Mouse (Mus musculus): ENCODE measurements around the gene Tmod4. TPM values are rescaled to one million over a fixed set of nuclear protein-coding genes. Genes with fewer than 3 reads are reported as not detected.

Tmod4 gene
- polyA plus RNA-seq, 1 experiment from 2014 or later: 1.2 TPM

DNA sequence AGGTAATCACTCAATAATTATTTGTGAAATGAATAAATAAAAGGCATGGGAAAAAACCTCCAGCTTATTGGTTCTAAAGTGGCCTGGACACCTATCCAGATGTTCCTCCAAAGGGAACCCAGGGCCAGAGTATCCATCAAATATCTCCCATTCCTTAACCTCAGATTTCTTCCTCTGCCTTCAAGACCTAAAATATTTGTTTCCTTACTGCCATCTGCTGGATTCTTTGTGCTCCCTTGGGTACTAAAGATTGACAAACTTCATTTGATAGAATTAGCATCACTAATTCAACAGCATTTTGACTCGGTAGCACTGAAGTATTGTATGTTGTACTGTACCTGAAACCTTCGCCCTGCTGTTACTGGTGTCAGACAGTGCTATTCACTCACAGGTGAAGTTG, 16.4 kb upstream of the Tmod4 start:
- Histone ChIP-seq H3K27ac (ENCODE audit: low read depth) (no peak overlapping the region), H3K4me3 (ENCODE audit: low read depth, low read length) (no peak overlapping the region), H3K9me3 (ENCODE audit: low read depth, low read length) (no peaks in the 10 kb centered on the region), H3K27me3 (ENCODE audit: insufficient read depth, low read length) (no peaks in the 10 kb centered on the region), H3K9ac (no peak overlapping the region), H3K4me2 (no peak overlapping the region), H3K36me3 (ENCODE audit: insufficient read depth) (no peaks in the 10 kb centered on the region), H3K4me1 (ENCODE audit: insufficient read depth) (peaks cover 7% of the 10 kb centered on the region; the same call in 1 of the 2 replicates)
- ATAC-seq (ENCODE audit: insufficient read depth) (no peak), DNase-seq (peak; percentile 61)
- 60% methylated on average over 2 of the region's 2 CpGs for WGBS
- TF ChIP-seq CTCF (IDR thresholded peaks at IDR 0.05; ENCODE audit: low read depth): peak; percentile 27

DNA sequence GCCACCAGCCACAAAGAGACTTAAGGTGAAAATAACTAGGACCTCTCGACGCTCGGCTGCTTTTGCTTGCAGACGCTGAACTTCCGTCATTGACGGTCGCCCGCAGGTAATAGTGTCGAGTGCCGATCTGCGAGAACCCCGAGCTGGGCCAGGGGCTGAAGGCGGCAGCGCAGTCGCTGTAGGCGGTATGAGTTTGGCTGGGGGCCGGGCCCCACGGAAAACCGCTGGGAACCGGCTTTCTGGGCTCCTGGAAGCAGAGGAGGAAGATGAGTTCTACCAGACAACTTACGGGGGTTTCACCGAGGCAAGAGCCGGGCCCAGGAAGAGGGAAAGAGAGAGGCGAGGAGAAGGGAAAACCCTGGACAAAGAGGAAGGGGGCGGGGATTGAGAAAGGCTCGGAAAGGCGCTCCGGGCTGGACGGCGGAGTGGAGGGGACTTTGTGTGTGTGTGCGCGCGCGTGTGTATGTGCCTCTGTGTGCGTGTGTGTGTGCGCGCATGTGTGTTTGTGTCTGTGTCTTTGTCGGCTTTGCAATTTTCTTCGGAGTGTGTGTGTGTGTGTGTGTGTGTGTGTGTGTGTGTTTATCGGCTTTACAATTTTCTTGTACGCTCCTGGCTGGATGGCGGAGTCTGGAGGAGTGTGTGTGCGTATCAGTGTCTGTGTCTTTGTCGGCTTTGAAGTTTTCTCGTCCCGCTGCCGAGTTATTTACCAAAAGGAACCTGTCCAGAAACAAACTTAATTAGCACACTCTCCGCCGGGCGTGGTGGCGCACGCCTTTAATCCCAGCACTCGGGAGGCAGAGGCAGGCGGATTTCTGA, 13.2 kb upstream of the Tmod4 start, which contains the start of gene Vps72:
Gene Vps72, plus strand, starts transcription at position 112 of the 816 bp plus-strand sequence.
- Histone ChIP-seq H3K9me3 (ENCODE audit: low read depth, low read length) (no peaks in the 10 kb centered on the region), H3K4me2 (peak within 1 kb of the TSS; percentile 60), H3K27ac (ENCODE audit: low read depth) (peak within 1 kb of the TSS; percentile 98), H3K9ac (peak within 1 kb of the TSS; percentile 89), H3K4me3 (ENCODE audit: low read depth, low read length) (peak within 1 kb of the TSS; percentile 75), H3K36me3 (ENCODE audit: insufficient read depth) (peaks cover 17% of the 10 kb centered on the region), H3K27me3 (ENCODE audit: insufficient read depth, low read length) (no peaks in the 10 kb centered on the region), H3K4me1 (ENCODE audit: insufficient read depth) (peaks cover 7% of the 10 kb centered on the region; the same call in 1 of the 2 replicates)
- DNase-seq (peak; percentile 96), ATAC-seq (ENCODE audit: insufficient read depth) (peak; percentile 73)
- 0 out of 2 replicates have a peak, but pooled peaks have one; percentile 1 for TF ChIP-seq CTCF (IDR thresholded peaks at IDR 0.05; ENCODE audit: low read depth)
- WGBS: under 1% methylated on average over 54 of the region's 54 CpGs

DNA sequence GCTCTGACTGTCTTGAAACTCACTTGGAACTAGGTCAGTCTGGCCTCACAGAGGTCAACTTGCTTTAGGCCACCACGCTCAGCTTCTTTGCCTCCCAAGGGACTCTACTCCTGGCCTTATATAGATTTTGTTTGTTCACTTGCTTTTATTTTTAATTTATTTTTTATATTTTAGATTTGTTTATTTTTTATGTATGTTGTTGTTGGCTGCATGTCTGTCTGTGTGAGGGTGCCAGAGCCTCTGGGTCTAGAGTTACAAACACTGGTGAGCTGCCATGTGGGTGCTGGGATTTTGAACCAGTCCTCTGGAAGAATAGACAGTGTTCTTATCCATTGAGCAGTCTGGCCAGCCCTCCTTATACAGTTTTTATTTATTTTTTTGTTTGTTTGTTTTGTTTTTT, 11.5 kb upstream of the Tmod4 start:
- Histone ChIP-seq H3K4me1 (ENCODE audit: insufficient read depth) (peaks cover 7% of the 10 kb centered on the region; the same call in 1 of the 2 replicates), H3K27ac (ENCODE audit: low read depth) (no peak overlapping the region), H3K9ac (no peak overlapping the region), H3K36me3 (ENCODE audit: insufficient read depth) (peaks cover 30% of the 10 kb centered on the region), H3K4me3 (ENCODE audit: low read depth, low read length) (peak overlapping the region; percentile 75; the same call in 1 of the 2 replicates), H3K9me3 (ENCODE audit: low read depth, low read length) (no peaks in the 10 kb centered on the region), H3K27me3 (ENCODE audit: insufficient read depth, low read length) (no peaks in the 10 kb centered on the region), H3K4me2 (peak overlapping the region; percentile 60)
- no peak for DNase-seq
- TF ChIP-seq CTCF (IDR thresholded peaks at IDR 0.05; ENCODE audit: low read depth): no peak
- WGBS: 96% methylated on average over 1 of the region's 1 CpGs
- ATAC-seq (ENCODE audit: insufficient read depth): no peak

DNA sequence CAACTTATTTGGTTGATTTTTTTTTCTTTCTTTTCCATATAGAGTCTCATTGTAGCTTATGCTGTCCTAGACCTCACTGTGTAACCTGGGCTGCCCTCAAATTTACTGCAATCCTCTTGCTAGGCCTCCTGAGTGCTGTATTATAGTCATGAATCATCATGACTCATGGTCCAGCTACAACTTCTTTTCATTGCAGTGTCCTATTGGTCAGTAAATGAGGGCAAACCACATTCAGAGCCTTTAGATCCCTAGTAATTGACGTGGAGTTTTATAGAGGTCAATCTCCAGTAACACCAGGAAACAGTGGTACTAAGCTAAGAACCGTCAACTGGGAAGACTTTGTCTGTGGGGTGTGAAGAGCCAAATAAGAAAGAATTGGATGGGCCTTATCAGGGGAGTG, 6.5 kb upstream of the Tmod4 start:
- Histone ChIP-seq H3K4me2 (no peak overlapping the region), H3K4me1 (ENCODE audit: insufficient read depth) (no peaks in the 10 kb centered on the region), H3K9ac (no peak overlapping the region), H3K27me3 (ENCODE audit: insufficient read depth, low read length) (no peaks in the 10 kb centered on the region), H3K36me3 (ENCODE audit: insufficient read depth) (peaks cover 80% of the 10 kb centered on the region), H3K9me3 (ENCODE audit: low read depth, low read length) (no peaks in the 10 kb centered on the region), H3K4me3 (ENCODE audit: low read depth, low read length) (no peak overlapping the region), H3K27ac (ENCODE audit: low read depth) (no peak overlapping the region)
- WGBS: 93% methylated on average over 2 of the region's 2 CpGs
- DNase-seq: no peak
- TF ChIP-seq CTCF (IDR thresholded peaks at IDR 0.05; ENCODE audit: low read depth): no peak
- ATAC-seq (ENCODE audit: insufficient read depth): no peak

DNA sequence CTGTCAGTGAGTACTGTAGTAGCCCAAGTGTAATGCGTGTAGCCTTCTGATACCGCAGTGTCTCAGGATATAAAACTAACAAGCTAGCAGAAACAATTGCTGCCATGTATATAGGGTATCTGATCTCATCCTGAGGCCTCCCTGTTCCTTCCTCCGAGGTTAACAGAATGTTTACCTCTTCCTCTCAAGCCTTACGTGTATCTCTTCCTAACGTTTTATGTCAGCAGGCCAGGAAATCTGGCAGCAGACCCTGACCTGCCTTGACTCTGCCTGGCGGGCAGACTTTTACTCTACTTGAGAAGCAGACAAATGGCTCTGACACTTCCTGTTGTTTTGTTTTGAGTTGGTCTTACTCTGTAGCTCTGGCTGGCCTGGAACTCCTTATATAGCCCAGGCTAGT, 2.7 kb upstream of the Tmod4 start:
- no peak for TF ChIP-seq CTCF (IDR thresholded peaks at IDR 0.05; ENCODE audit: low read depth)
- H3K9ac ChIP-seq: no peak overlapping the region
- H3K27me3 ChIP-seq (ENCODE audit: insufficient read depth, low read length): no peaks in the 10 kb centered on the region
- H3K36me3 ChIP-seq (ENCODE audit: insufficient read depth): peaks cover 67% of the 10 kb centered on the region
- H3K27ac ChIP-seq (ENCODE audit: low read depth): peak overlapping the region; percentile 73
- H3K9me3 ChIP-seq (ENCODE audit: low read depth, low read length): no peaks in the 10 kb centered on the region
- no peak overlapping the region for H3K4me3 ChIP-seq (ENCODE audit: low read depth, low read length)
- 52% methylated on average over 6 of the region's 6 CpGs for WGBS
- H3K4me1 ChIP-seq (ENCODE audit: insufficient read depth): peaks cover 5% of the 10 kb centered on the region
- H3K4me2 ChIP-seq: no peak overlapping the region
- ATAC-seq (ENCODE audit: insufficient read depth): peak; percentile 59
- peak; percentile 69 for DNase-seq

DNA sequence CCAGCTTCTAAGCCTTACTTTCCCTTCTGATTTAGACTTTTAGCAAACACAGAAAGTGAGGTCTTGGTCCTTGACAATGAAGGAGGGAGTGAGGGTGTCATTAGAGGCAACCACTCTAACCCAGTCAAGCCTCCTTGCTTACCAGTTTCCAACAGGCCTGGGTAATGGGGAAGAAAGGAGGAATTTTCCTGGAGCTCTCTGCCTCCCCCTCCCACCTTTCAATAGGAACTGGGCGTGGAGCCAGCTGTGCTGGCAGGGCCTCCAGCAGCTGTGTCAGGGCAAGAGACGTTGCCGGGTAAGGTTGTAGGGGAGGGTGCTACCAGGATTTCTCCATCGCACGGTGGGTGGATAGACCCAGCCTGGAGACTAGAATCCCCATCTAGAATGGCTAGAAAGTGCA, 696 bp downstream of the Tmod4 start:
- TF ChIP-seq CTCF (IDR thresholded peaks at IDR 0.05; ENCODE audit: low read depth): no peak
- H3K9ac ChIP-seq: no peak overlapping the region; the same call in 1 of the 2 replicates
- H3K27ac ChIP-seq (ENCODE audit: low read depth): peak overlapping the region; percentile 47
- peaks cover 49% of the 10 kb centered on the region for H3K36me3 ChIP-seq (ENCODE audit: insufficient read depth)
- 4% methylated on average over 5 of the region's 5 CpGs for WGBS
- H3K27me3 ChIP-seq (ENCODE audit: insufficient read depth, low read length): no peaks in the 10 kb centered on the region
- peak; percentile 39; the same call in 1 of the 2 replicates for ATAC-seq (ENCODE audit: insufficient read depth)
- no peaks in the 10 kb centered on the region for H3K9me3 ChIP-seq (ENCODE audit: low read depth, low read length)
- H3K4me1 ChIP-seq (ENCODE audit: insufficient read depth): peaks cover 5% of the 10 kb centered on the region
- H3K4me2 ChIP-seq: no peak overlapping the region
- H3K4me3 ChIP-seq (ENCODE audit: low read depth, low read length): no peak overlapping the region
- DNase-seq: peak; percentile 81

DNA sequence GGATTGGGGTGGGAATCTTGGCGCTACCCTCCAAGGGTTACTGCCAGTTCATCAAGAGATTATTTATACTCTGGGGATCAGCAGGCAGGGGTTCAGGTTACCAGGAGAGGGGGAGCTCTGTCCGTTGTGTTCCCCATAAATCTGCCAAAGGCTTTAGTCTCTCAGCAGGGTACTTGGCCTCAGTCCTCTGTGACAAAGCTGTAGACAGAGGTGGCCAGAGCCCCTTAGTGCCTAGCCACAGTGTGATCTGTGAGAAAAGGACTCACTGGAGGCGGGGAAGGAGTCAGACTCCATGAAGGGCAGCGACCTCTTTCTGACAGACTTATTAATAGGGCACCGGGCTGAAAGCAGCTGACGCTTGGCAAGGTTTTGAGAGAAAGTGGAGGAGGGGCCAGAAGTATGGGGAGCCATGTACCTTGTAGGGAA, 5.0 kb downstream of the Tmod4 start:
- no peak overlapping the region for H3K9ac ChIP-seq
- no peak overlapping the region for H3K4me2 ChIP-seq
- H3K27ac ChIP-seq (ENCODE audit: low read depth): no peak overlapping the region
- ATAC-seq (ENCODE audit: insufficient read depth) (no peak), DNase-seq (no peak)
- H3K4me1 ChIP-seq (ENCODE audit: insufficient read depth): peaks cover 5% of the 10 kb centered on the region
- peaks cover 25% of the 10 kb centered on the region for H3K36me3 ChIP-seq (ENCODE audit: insufficient read depth)
- H3K27me3 ChIP-seq (ENCODE audit: insufficient read depth, low read length): no peaks in the 10 kb centered on the region
- no peak for TF ChIP-seq CTCF (IDR thresholded peaks at IDR 0.05; ENCODE audit: low read depth)
- no peak overlapping the region for H3K4me3 ChIP-seq (ENCODE audit: low read depth, low read length)
- WGBS: 40% methylated on average over 6 of the region's 6 CpGs
- H3K9me3 ChIP-seq (ENCODE audit: low read depth, low read length): no peaks in the 10 kb centered on the region

Measured in lung, embryonic 14.5 days (tissue).